Mouse (Mus musculus): ENCODE measurements at regions not wholly inside any gene's neighbourhood (a gene's known extent, or its start where the extent isn't known, plus 50 kb on each side); places are given as distances from the start of the nearest gene placed in this dataset.

GRCm38 (mm10) chr7:121214181-121214580 is 132.7 kb downstream of the Otoa start:
- DNase-seq (ENCODE audit: low read depth, low spot score): peak; percentile 42

GRCm38 (mm10) chr7:121215032-121215431 is 133.6 kb downstream of the Otoa start:
- no peak for DNase-seq (ENCODE audit: low read depth, low spot score)

- DNase-seq (ENCODE audit: low read depth, low spot score): no peak
These were observed 134.3 kb downstream of the Otoa start for GRCm38 (mm10) chr7:121215735-121216134.

- DNase-seq (ENCODE audit: low read depth, low spot score): no peak
These were observed 136.6 kb downstream of the Otoa start for GRCm38 (mm10) chr7:121218031-121218430.

GRCm38 (mm10) chr7:121221158-121221557 is 139.7 kb downstream of the Otoa start:
- DNase-seq (ENCODE audit: low read depth, low spot score): no peak

- no peak for DNase-seq (ENCODE audit: low read depth, low spot score)
These were observed 150.4 kb downstream of the Otoa start for GRCm38 (mm10) chr7:121231881-121232280.

GRCm38 (mm10) chr7:121234831-121235230 is 153.4 kb downstream of the Otoa start:
- DNase-seq (ENCODE audit: low read depth, low spot score): no peak

GRCm38 (mm10) chr7:121239731-121240130 is 151.9 kb upstream of the Hs3st2 start:
- DNase-seq (ENCODE audit: low read depth, low spot score): no peak

- no peak for DNase-seq (ENCODE audit: low read depth, low spot score)
These were observed 143.8 kb upstream of the Hs3st2 start for GRCm38 (mm10) chr7:121247845-121248244.

GRCm38 (mm10) chr7:121257466-121257865 is 134.2 kb upstream of the Hs3st2 start:
- DNase-seq (ENCODE audit: low read depth, low spot score): no peak

GRCm38 (mm10) chr7:121258826-121259496 is 132.7 kb upstream of the Hs3st2 start:
- peak; percentile 54 for DNase-seq (ENCODE audit: low read depth, low spot score)

- no peak for DNase-seq (ENCODE audit: low read depth, low spot score)
These were observed 132.1 kb upstream of the Hs3st2 start for GRCm38 (mm10) chr7:121259497-121260009.

GRCm38 (mm10) chr7:121269358-121269757 is 122.3 kb upstream of the Hs3st2 start:
- DNase-seq (ENCODE audit: low read depth, low spot score): no peak

- no peak for DNase-seq (ENCODE audit: low read depth, low spot score)
These were observed 111.1 kb upstream of the Hs3st2 start for GRCm38 (mm10) chr7:121280597-121280996.

- DNase-seq (ENCODE audit: low read depth, low spot score): no peak
These were observed 109.5 kb upstream of the Hs3st2 start for GRCm38 (mm10) chr7:121282154-121282553.

GRCm38 (mm10) chr7:121289737-121290136 is 101.9 kb upstream of the Hs3st2 start:
- DNase-seq (ENCODE audit: low read depth, low spot score): no peak

- DNase-seq (ENCODE audit: low read depth, low spot score): no peak
These were observed 95.4 kb upstream of the Hs3st2 start for GRCm38 (mm10) chr7:121296151-121296695.

- no peak for DNase-seq (ENCODE audit: low read depth, low spot score)
These were observed 78.6 kb upstream of the Hs3st2 start for GRCm38 (mm10) chr7:121312961-121313587.

- no peak for DNase-seq (ENCODE audit: low read depth, low spot score)
These were observed 77.1 kb upstream of the Hs3st2 start for GRCm38 (mm10) chr7:121314521-121314920.

GRCm38 (mm10) chr7:121329274-121329673 is 62.4 kb upstream of the Hs3st2 start:
- no peak for DNase-seq (ENCODE audit: low read depth, low spot score)

- DNase-seq (ENCODE audit: low read depth, low spot score): no peak
These were observed 59.1 kb upstream of the Hs3st2 start for GRCm38 (mm10) chr7:121332532-121332931.

GRCm38 (mm10) chr7:121335390-121336109 is 56.1 kb upstream of the Hs3st2 start:
- DNase-seq (ENCODE audit: low read depth, low spot score): no peak

Measured in A20 (cell line).